ENCODE assay signal across 32 mouse cellular contexts in the genomic region with DNA sequence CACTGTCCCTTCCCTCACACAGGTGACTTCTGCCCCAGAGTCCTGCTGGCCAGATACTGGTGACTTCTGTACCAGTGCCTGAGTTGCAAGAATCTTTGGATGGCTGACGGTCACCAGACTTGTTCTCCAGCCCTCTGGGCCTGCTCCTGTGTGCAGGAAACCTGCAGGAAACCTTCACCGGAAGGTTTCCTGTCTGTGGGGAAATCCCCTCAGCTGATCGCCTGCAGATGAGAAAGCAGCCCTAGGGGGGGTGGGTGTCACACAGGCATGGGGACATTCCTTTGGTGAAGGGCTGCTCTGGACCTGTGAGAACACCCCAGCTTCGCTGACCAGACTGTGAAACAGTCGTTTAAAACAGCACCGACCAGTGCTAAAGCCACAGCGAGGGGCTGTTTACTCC.
DNase-seq lines count a peak whose midpoint lies in the region; ATAC-seq and TF ChIP-seq lines count a peak whose summit lies in the region.
"Had no signal": no experiment of that assay in that cellular context is flagged by ENCODE, and none has a peak within 500 bp of the region (broad histone marks: within the 10 kb centered on the region; RNA-seq: fewer than 3 reads in every experiment).

No protein-coding gene starts in this region.

- no peak for TF ChIP-seq EP300 in stomach, postnatal 0 days (optimal IDR thresholded peaks at IDR 0.05)

- no peaks in the 10 kb centered on the region for H3K4me1 ChIP-seq in forebrain, embryonic 10.5 days
- no peaks in the 10 kb centered on the region for H3K4me1 ChIP-seq in forebrain, embryonic 16.5 days (replicated peaks; ENCODE audit: control insufficient read depth, insufficient read depth, low read length)
- H3K4me1 ChIP-seq in lung, embryonic 14.5 days (ENCODE audit: insufficient read depth) = no peaks in the 10 kb centered on the region
- H3K4me1 ChIP-seq in limb, embryonic 10.5 days = peaks cover 4% of the 10 kb centered on the region; the same call in 1 of the 2 replicates
- no peaks in the 10 kb centered on the region for H3K4me1 ChIP-seq in stomach, postnatal 0 days (replicated peaks; ENCODE audit: control insufficient read depth, insufficient read depth)
- H3K4me1 ChIP-seq: forebrain, embryonic 13.5 days; liver, embryonic 15.5 days; lung, embryonic 15.5 days; stomach, embryonic 15.5 days had no signal

- no peak for TF ChIP-seq CTCF in lung, embryonic 14.5 days (IDR thresholded peaks at IDR 0.05; ENCODE audit: low read depth)
- TF ChIP-seq CTCF in stomach, postnatal 0 days (IDR thresholded peaks at IDR 0.05; ENCODE audit: low read depth) = no peak

- no peak for DNase-seq in forebrain, embryonic 10.5 days (ENCODE audit: extremely low spot score, low spot score)
- peak; percentile 8 for DNase-seq in lung, embryonic 14.5 days
- DNase-seq in lung, postnatal 14 days = no peak
- DNase-seq in limb, embryonic 10.5 days (ENCODE audit: low spot score) = no peak
- no peak for DNase-seq in stomach, postnatal 0 days (ENCODE audit: low spot score)
- DNase-seq: adrenal gland, postnatal 14 days; cerebellum, adult 2 months; cerebellum, postnatal 14 days; gastrocnemius, postnatal 25 days; heart, adult 18-20 months; heart, postnatal 36 days; kidney, adult 2 months; kidney, postnatal 36 days; left cerebral cortex, postnatal 4 days; lung, postnatal 36 days; right cerebral cortex, postnatal 25 days; thymus, postnatal 14 days had no signal

- H3K9ac ChIP-seq in forebrain, embryonic 16.5 days (replicated peaks; ENCODE audit: low read depth, low read length) = no peak overlapping the region
- no peak overlapping the region for H3K9ac ChIP-seq in lung, embryonic 14.5 days
- H3K9ac ChIP-seq in stomach, postnatal 0 days (ENCODE audit: low read length) = no peak overlapping the region
- H3K9ac ChIP-seq: embryonic facial prominence, embryonic 15.5 days; forebrain, embryonic 13.5 days; hindbrain, embryonic 14.5 days; liver, embryonic 15.5 days; lung, embryonic 15.5 days; stomach, embryonic 15.5 days had no signal

- 0 out of 2 replicates have a peak overlapping the region, but pooled peaks have one; percentile 21 for H3K27ac ChIP-seq in forebrain, embryonic 10.5 days
- no peak overlapping the region for H3K27ac ChIP-seq in forebrain, embryonic 16.5 days (ENCODE audit: low read length)
- H3K27ac ChIP-seq in lung, embryonic 14.5 days (ENCODE audit: low read depth) = no peak overlapping the region
- peak overlapping the region; percentile 5; the same call in 1 of the 2 replicates for H3K27ac ChIP-seq in limb, embryonic 10.5 days
- no peak overlapping the region for H3K27ac ChIP-seq in stomach, postnatal 0 days (replicated peaks)
- H3K27ac ChIP-seq: embryonic facial prominence, embryonic 15.5 days; forebrain, embryonic 13.5 days; hindbrain, embryonic 14.5 days; layer of hippocampus, adult 2 months; left cerebral cortex, adult 2 months; liver, embryonic 15.5 days; lung, embryonic 15.5 days; stomach, embryonic 15.5 days had no signal

- H3K4me2 ChIP-seq in forebrain, embryonic 16.5 days (ENCODE audit: low read length) = no peak overlapping the region
- no peak overlapping the region for H3K4me2 ChIP-seq in lung, embryonic 14.5 days
- no peak overlapping the region for H3K4me2 ChIP-seq in stomach, postnatal 0 days (replicated peaks; ENCODE audit: low read depth)
- H3K4me2 ChIP-seq: embryonic facial prominence, embryonic 15.5 days; forebrain, embryonic 13.5 days; heart, embryonic 11.5 days; hindbrain, embryonic 14.5 days; liver, embryonic 15.5 days; lung, embryonic 15.5 days; midbrain, embryonic 11.5 days; stomach, embryonic 15.5 days had no signal

- no peak overlapping the region for H3K4me3 ChIP-seq in forebrain, embryonic 10.5 days
- H3K4me3 ChIP-seq in forebrain, embryonic 16.5 days (replicated peaks; ENCODE audit: low read length) = no peak overlapping the region
- no peak overlapping the region for H3K4me3 ChIP-seq in lung, embryonic 14.5 days (ENCODE audit: low read depth, low read length)
- H3K4me3 ChIP-seq in limb, embryonic 10.5 days = no peak overlapping the region
- no peak overlapping the region for H3K4me3 ChIP-seq in stomach, postnatal 0 days (ENCODE audit: low read depth, low read length)
- H3K4me3 ChIP-seq: embryonic facial prominence, embryonic 15.5 days; forebrain, embryonic 13.5 days; layer of hippocampus, adult 2 months; left cerebral cortex, adult 2 months; liver, embryonic 15.5 days; lung, embryonic 15.5 days; stomach, embryonic 15.5 days had no signal

- no peaks in the 10 kb centered on the region for H3K36me3 ChIP-seq in forebrain, embryonic 10.5 days (replicated peaks)
- H3K36me3 ChIP-seq in forebrain, embryonic 16.5 days (ENCODE audit: control insufficient read depth, insufficient read depth) = no peaks in the 10 kb centered on the region
- H3K36me3 ChIP-seq in lung, embryonic 14.5 days (ENCODE audit: insufficient read depth) = no peaks in the 10 kb centered on the region
- H3K36me3 ChIP-seq in limb, embryonic 10.5 days = no peaks in the 10 kb centered on the region
- no peaks in the 10 kb centered on the region for H3K36me3 ChIP-seq in stomach, postnatal 0 days (ENCODE audit: control insufficient read depth, insufficient read depth, low read length)
- H3K36me3 ChIP-seq: embryonic facial prominence, embryonic 15.5 days; G1E; liver, embryonic 15.5 days; lung, embryonic 15.5 days; stomach, embryonic 15.5 days had no signal

- H3K9me3 ChIP-seq in forebrain, embryonic 10.5 days = no peaks in the 10 kb centered on the region
- H3K9me3 ChIP-seq in forebrain, embryonic 16.5 days (ENCODE audit: control insufficient read depth, low read length) = no peaks in the 10 kb centered on the region
- H3K9me3 ChIP-seq in lung, embryonic 14.5 days (ENCODE audit: low read depth, low read length) = no peaks in the 10 kb centered on the region
- H3K9me3 ChIP-seq in limb, embryonic 10.5 days (replicated peaks) = no peaks in the 10 kb centered on the region
- no peaks in the 10 kb centered on the region for H3K9me3 ChIP-seq in stomach, postnatal 0 days (ENCODE audit: control insufficient read depth, low read length)
- H3K9me3 ChIP-seq: embryonic facial prominence, embryonic 15.5 days; forebrain, embryonic 13.5 days; G1E; liver, embryonic 15.5 days; lung, embryonic 15.5 days; stomach, embryonic 15.5 days had no signal

- no peak for ATAC-seq in forebrain, embryonic 16.5 days
- ATAC-seq in lung, embryonic 14.5 days (ENCODE audit: insufficient read depth) = no peak
- no peak for ATAC-seq in stomach, postnatal 0 days (ENCODE audit: low FRiP score, low TSS enrichment)
- ATAC-seq in cerebellum, adult (ENCODE audit: insufficient number of reproducible peaks, low FRiP score, low TSS enrichment) = no peak
- ATAC-seq: forebrain, embryonic 13.5 days; inflammation-experienced regulatory T-cells, adult 6 months; midbrain, embryonic 16.5 days had no signal

- 81% methylated on average over 7 of the region's 7 CpGs for WGBS in forebrain, embryonic 10.5 days
- WGBS in forebrain, embryonic 16.5 days = 87% methylated on average over 7 of the region's 7 CpGs
- 53% methylated on average over 7 of the region's 7 CpGs for WGBS in lung, embryonic 14.5 days
- WGBS in limb, embryonic 10.5 days = 74% methylated on average over 7 of the region's 7 CpGs
- WGBS in stomach, postnatal 0 days = 54% methylated on average over 7 of the region's 7 CpGs

- H3K27me3 ChIP-seq in forebrain, embryonic 10.5 days (ENCODE audit: poor library complexity, severe bottlenecking) = no peaks in the 10 kb centered on the region
- H3K27me3 ChIP-seq in forebrain, embryonic 16.5 days (replicated peaks; ENCODE audit: control insufficient read depth, insufficient read depth, low read length) = no peaks in the 10 kb centered on the region
- no peaks in the 10 kb centered on the region for H3K27me3 ChIP-seq in lung, embryonic 14.5 days (ENCODE audit: insufficient read depth, low read length)
- no peaks in the 10 kb centered on the region for H3K27me3 ChIP-seq in limb, embryonic 10.5 days (ENCODE audit: low read depth, poor library complexity, severe bottlenecking)
- H3K27me3 ChIP-seq in stomach, postnatal 0 days (ENCODE audit: control insufficient read depth, insufficient read depth, low read length) = no peaks in the 10 kb centered on the region
- H3K27me3 ChIP-seq: embryonic facial prominence, embryonic 15.5 days; forebrain, embryonic 13.5 days; liver, embryonic 15.5 days; lung, embryonic 15.5 days; stomach, embryonic 15.5 days had no signal

Comparison
In these comparisons a context has a peak if more than half of its experiments do, and no peak if none do; other contexts are left out.
1. H3K27ac ChIP-seq: peak in forebrain, embryonic 10.5 days (single experiment) and limb, embryonic 10.5 days (single experiment); none in forebrain, embryonic 16.5 days (single experiment), lung, embryonic 14.5 days (single experiment) and stomach, postnatal 0 days (single experiment).